29 mouse cellular contexts compared by ENCODE assay signal in the genomic region with DNA sequence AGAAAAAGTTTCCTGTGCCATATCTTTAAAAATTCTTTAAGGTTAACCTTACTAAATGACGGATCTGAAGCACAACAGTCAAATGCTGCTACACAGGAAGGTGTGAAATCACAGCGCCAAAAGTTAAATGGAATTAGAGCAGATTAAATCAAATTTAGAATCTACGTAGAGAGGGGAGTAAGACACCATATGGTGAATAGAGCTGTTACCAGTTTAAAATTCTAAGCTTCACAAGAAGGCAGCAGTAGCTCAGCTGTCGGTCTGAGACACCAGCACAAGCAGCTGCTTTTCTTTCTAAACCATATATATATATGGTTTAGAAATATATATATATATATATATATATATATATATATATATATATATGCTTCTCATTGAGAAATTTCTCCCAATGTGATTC.
DNase-seq lines count a peak whose midpoint lies in the region; ATAC-seq and TF ChIP-seq lines count a peak whose summit lies in the region.
"Had no signal": no experiment of that assay in that cellular context is flagged by ENCODE, and none has a peak within 500 bp of the region (broad histone marks: within the 10 kb centered on the region; RNA-seq: fewer than 3 reads in every experiment).

No protein-coding gene starts in this region.

- WGBS in forebrain, embryonic 14.5 days = 66% methylated on average over 4 of the region's 4 CpGs
- WGBS in forebrain, embryonic 12.5 days = 86% methylated on average over 4 of the region's 4 CpGs
- WGBS in forebrain, postnatal 0 days = 50% methylated on average over 4 of the region's 4 CpGs

- no peaks in the 10 kb centered on the region for H3K27me3 ChIP-seq in forebrain, embryonic 14.5 days (replicated peaks; ENCODE audit: control insufficient read depth, insufficient read depth, low read length)
- no peaks in the 10 kb centered on the region for H3K27me3 ChIP-seq in forebrain, embryonic 12.5 days
- no peaks in the 10 kb centered on the region for H3K27me3 ChIP-seq in forebrain, postnatal 0 days (ENCODE audit: insufficient read depth, low read length)
- H3K27me3 ChIP-seq: embryonic facial prominence, embryonic 12.5 days; heart, embryonic 13.5 days; limb, embryonic 12.5 days; lung, embryonic 15.5 days; stomach, embryonic 15.5 days had no signal

- H3K27ac ChIP-seq in forebrain, embryonic 14.5 days (ENCODE audit: low read depth, low read length) = no peak overlapping the region
- H3K27ac ChIP-seq in forebrain, embryonic 12.5 days = no peak overlapping the region
- H3K27ac ChIP-seq in forebrain, postnatal 0 days (ENCODE audit: low read depth, low read length) = no peak overlapping the region
- H3K27ac ChIP-seq: embryonic facial prominence, embryonic 12.5 days; heart, embryonic 13.5 days; hindbrain, embryonic 14.5 days; limb, embryonic 12.5 days; lung, embryonic 15.5 days; stomach, embryonic 15.5 days had no signal

- intact Hi-C loops in left cerebral cortex, postnatal 14 days (cut with DNase I) = loop anchor here (10.0 kb wide), 1 partner anchor 395 kb away; no protein-coding TSS in a partner anchor

- peak; percentile 66; the same call in 1 of the 2 replicates for ATAC-seq in forebrain, embryonic 14.5 days
- ATAC-seq in forebrain, embryonic 12.5 days (ENCODE audit: low FRiP score) = no peak
- ATAC-seq in forebrain, postnatal 0 days = peak; percentile 90
- ATAC-seq: intestine, postnatal 0 days; midbrain, embryonic 16.5 days; Patski had no signal

- H3K4me2 ChIP-seq in forebrain, embryonic 14.5 days (ENCODE audit: low read length) = no peak overlapping the region
- no peak overlapping the region for H3K4me2 ChIP-seq in forebrain, embryonic 12.5 days
- H3K4me2 ChIP-seq in forebrain, postnatal 0 days (ENCODE audit: low read depth) = no peak overlapping the region
- H3K4me2 ChIP-seq: embryonic facial prominence, embryonic 12.5 days; heart, embryonic 13.5 days; hindbrain, embryonic 14.5 days; limb, embryonic 12.5 days; lung, embryonic 15.5 days; midbrain, embryonic 11.5 days; stomach, embryonic 15.5 days had no signal

- peak; percentile 62 for DNase-seq in forebrain, embryonic 14.5 days (ENCODE audit: low spot score)
- DNase-seq in layer of hippocampus, adult 9-10 months (ENCODE audit: low spot score) = peak; percentile 16
- DNase-seq in layer of hippocampus, adult 11-12 months (ENCODE audit: low spot score) = no peak
- DNase-seq in left cerebral cortex, postnatal 14 days (ENCODE audit: low spot score in 2 of 2) = peak; percentile 15 to 54
- no peak for DNase-seq in left cerebral cortex, adult 8-10 months (ENCODE audit: low spot score in 2 of 2)
- DNase-seq in forebrain, postnatal 0 days = peak; percentile 44
- DNase-seq in MN1 (ENCODE audit: low spot score) = no peak
- DNase-seq: adrenal gland, postnatal 10 days; cerebellum, adult 11-12 months; cerebellum, adult 9-11 months; embryo, embryonic 11 days; gastrocnemius, postnatal 10 days; heart, postnatal 10 days; kidney, adult 9 months; kidney, postnatal 10 days; layer of hippocampus, postnatal 36 days; thymus, postnatal 14 days had no signal

- H3K9ac ChIP-seq in forebrain, embryonic 14.5 days (ENCODE audit: low read length) = no peak overlapping the region
- no peak overlapping the region for H3K9ac ChIP-seq in forebrain, embryonic 12.5 days
- H3K9ac ChIP-seq in forebrain, postnatal 0 days = no peak overlapping the region
- H3K9ac ChIP-seq: embryonic facial prominence, embryonic 12.5 days; heart, embryonic 13.5 days; hindbrain, embryonic 14.5 days; limb, embryonic 12.5 days; lung, embryonic 15.5 days; stomach, embryonic 15.5 days had no signal

- no peaks in the 10 kb centered on the region for H3K36me3 ChIP-seq in forebrain, embryonic 14.5 days (ENCODE audit: control insufficient read depth, insufficient read depth, low read length)
- H3K36me3 ChIP-seq in forebrain, embryonic 12.5 days (replicated peaks) = no peaks in the 10 kb centered on the region
- H3K36me3 ChIP-seq in forebrain, postnatal 0 days (ENCODE audit: insufficient read depth) = no peaks in the 10 kb centered on the region
- H3K36me3 ChIP-seq: embryonic facial prominence, embryonic 12.5 days; G1E; heart, embryonic 13.5 days; limb, embryonic 12.5 days; lung, embryonic 15.5 days; stomach, embryonic 15.5 days had no signal

- no peak overlapping the region for H3K4me3 ChIP-seq in forebrain, embryonic 14.5 days (ENCODE audit: low read depth, low read length)
- H3K4me3 ChIP-seq in forebrain, embryonic 12.5 days (replicated peaks) = no peak overlapping the region
- H3K4me3 ChIP-seq in forebrain, postnatal 0 days (ENCODE audit: low read depth, low read length) = no peak overlapping the region
- H3K4me3 ChIP-seq: embryonic facial prominence, embryonic 12.5 days; heart, embryonic 13.5 days; limb, embryonic 12.5 days; lung, embryonic 15.5 days; stomach, embryonic 15.5 days had no signal

- no peaks in the 10 kb centered on the region for H3K4me1 ChIP-seq in forebrain, embryonic 14.5 days (ENCODE audit: control insufficient read depth, insufficient read depth, low read length)
- no peaks in the 10 kb centered on the region for H3K4me1 ChIP-seq in forebrain, embryonic 12.5 days
- no peaks in the 10 kb centered on the region for H3K4me1 ChIP-seq in forebrain, postnatal 0 days (ENCODE audit: insufficient read depth)
- H3K4me1 ChIP-seq: embryonic facial prominence, embryonic 12.5 days; heart, embryonic 13.5 days; limb, embryonic 12.5 days; lung, embryonic 15.5 days; stomach, embryonic 15.5 days had no signal

- no peaks in the 10 kb centered on the region for H3K9me3 ChIP-seq in forebrain, embryonic 14.5 days (replicated peaks; ENCODE audit: control insufficient read depth, low read length)
- H3K9me3 ChIP-seq in forebrain, embryonic 12.5 days = no peaks in the 10 kb centered on the region
- no peaks in the 10 kb centered on the region for H3K9me3 ChIP-seq in forebrain, postnatal 0 days (ENCODE audit: low read length)
- H3K9me3 ChIP-seq: embryonic facial prominence, embryonic 12.5 days; heart, embryonic 13.5 days; limb, embryonic 12.5 days; lung, embryonic 15.5 days; stomach, embryonic 15.5 days had no signal

- TF ChIP-seq CTCF in forebrain, postnatal 0 days (IDR thresholded peaks at IDR 0.05; ENCODE audit: low read depth) = no peak

Comparison
In these comparisons a context has a peak if more than half of its experiments do, and no peak if none do; other contexts are left out.
1. DNase-seq: peak in forebrain, embryonic 14.5 days (single experiment), layer of hippocampus, adult 9-10 months (single experiment), left cerebral cortex, postnatal 14 days (2 of 2) and forebrain, postnatal 0 days (single experiment); none in layer of hippocampus, adult 11-12 months (single experiment), left cerebral cortex, adult 8-10 months (0 of 2) and MN1 (single experiment).